Mouse (Mus musculus) intestine, embryonic 14.5 days (tissue): ENCODE data around the gene Smdt1. TPM values are rescaled to one million over a fixed set of nuclear protein-coding genes. Genes with fewer than 3 reads are reported as not detected.
A peak's percentile ranks its signal among the peaks of the same experiment; 100 is the strongest.

Source experiments
- ATAC-seq: fragments of 200-750 bp; cut with Nextera tagmentation; replicated peaks from 2 replicates; pipeline ENCODE4 v1.8.0; 2017; ENCODE audit warnings: low read depth, moderate number of reproducible peaks, moderate TSS enrichment, moderate library complexity; ENCODE audit not compliant: low FRiP score, low TSS enrichment
- DNase-seq: peaks from one replicate; pipeline ENCODE4 v3.0.0-alpha.2; 2018; ENCODE audit warnings: low spot score
- H3K27ac ChIP-seq: fragments of 300-500 bp; sonication (generic); 2 replicates; pipeline ENCODE4 v1.5.1; 2014; ENCODE audit warnings: low read depth, mild to moderate bottlenecking, control low read depth
- H3K27me3 ChIP-seq: fragments of 300-500 bp; sonication (generic); replicated peaks from 2 replicates; pipeline ENCODE4 v1.6.1; 2014; ENCODE audit warnings: low read length, control low read depth; ENCODE audit not compliant: control insufficient read depth, insufficient read depth
- H3K36me3 ChIP-seq: fragments of 300-500 bp; sonication (generic); 2 replicates; pipeline ENCODE4 v1.6.1; 2014; ENCODE audit warnings: low read length, control low read depth; ENCODE audit not compliant: control insufficient read depth, insufficient read depth
- H3K4me1 ChIP-seq: fragments of 300-500 bp; sonication (generic); replicated peaks from 2 replicates; pipeline ENCODE4 v1.6.1; 2014; ENCODE audit warnings: low read length, control low read depth, mixed read lengths; ENCODE audit not compliant: control insufficient read depth, insufficient read depth
- H3K4me2 ChIP-seq: fragments of 300-500 bp; sonication (generic); 2 replicates; pipeline ENCODE4 v1.6.1; 2014; ENCODE audit warnings: low read length
- H3K4me3 ChIP-seq: fragments of 300-500 bp; sonication (generic); 2 replicates; pipeline ENCODE4 v1.5.1; 2014; ENCODE audit warnings: low read depth, low read length, control low read depth, mixed read lengths
- H3K9ac ChIP-seq: fragments of 300-500 bp; sonication (generic); 2 replicates; pipeline ENCODE4 v1.6.1; 2014; ENCODE audit warnings: mild to moderate bottlenecking, low read length
- H3K9me3 ChIP-seq: fragments of 300-500 bp; sonication (generic); 2 replicates; pipeline ENCODE4 v1.6.1; 2016; ENCODE audit warnings: low read length, control low read depth; ENCODE audit not compliant: control insufficient read depth
- WGBS: fragments of 180-500 bp; shearing (Covaris S2); extraction: QIAGEN DNeasy Blood & Tissue Kit; methylation state at CpG from one replicate; pipeline ENCODE4 v1.1.7; 2014; 5-methylcytosine and 5-hydroxymethylcytosine counted together
- polyA plus RNA-seq: library from polyadenylated mRNA; unstranded; fragments of >200 nt; fragmentation: Nextera tagmentation; extraction: Ambion mirVana; gene quantifications from 2 replicates; pipeline ENCODE4 v1.2.1, GENCODE M21; 2014

Gene Smdt1
- polyA plus RNA-seq, 1 experiment from 2014 or later, result 272 TPM

DNA sequence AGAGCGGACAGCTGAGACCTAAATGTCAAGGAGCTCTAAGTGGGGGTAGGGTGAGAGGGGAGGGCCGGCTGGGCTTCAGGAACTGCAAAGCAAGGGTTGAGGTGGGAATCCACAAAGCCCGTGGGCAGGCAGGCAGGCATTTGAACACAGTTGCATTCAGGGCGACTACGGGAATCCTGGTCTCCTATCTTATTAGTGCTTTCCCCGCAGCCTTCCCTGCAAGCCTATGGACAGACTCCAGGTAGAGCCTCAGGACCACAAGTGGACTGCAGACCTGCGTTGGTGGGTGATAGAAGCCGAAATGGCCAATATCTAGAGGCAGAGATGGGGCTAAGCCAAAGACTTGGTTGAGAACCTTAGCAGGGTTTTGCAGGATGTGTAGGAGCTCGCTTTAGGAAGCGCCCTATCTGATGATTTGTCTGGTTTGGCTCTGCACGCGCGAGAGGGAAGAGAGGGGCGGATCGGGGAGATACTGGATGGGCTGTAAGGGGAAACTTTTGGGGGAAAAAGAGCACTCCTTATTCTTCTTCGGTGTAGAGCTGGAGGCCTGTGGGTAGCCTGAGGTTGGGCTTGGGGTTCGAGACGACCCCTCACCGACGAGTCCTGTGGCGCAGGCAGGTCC, 1.8 kb downstream of the Smdt1 start:
- Histone ChIP-seq H3K27me3 (no peaks in the 10 kb centered on the region), H3K9ac (peak overlapping the region; percentile 82), H3K9me3 (no peaks in the 10 kb centered on the region), H3K36me3 (peaks cover 16% of the 10 kb centered on the region), H3K4me1 (peaks cover 23% of the 10 kb centered on the region), H3K4me2 (peak overlapping the region; percentile 72), H3K4me3 (peak overlapping the region; percentile 53), H3K27ac (peak overlapping the region; percentile 88)
- no peak for ATAC-seq
- 34% methylated on average over 21 of the region's 21 CpGs for WGBS
- DNase-seq, result peak; percentile 71

- ATAC-seq, result no peak
- peaks cover 23% of the 10 kb centered on the region for H3K4me1 ChIP-seq
These were observed 2.3 kb downstream of the Smdt1 start for GRCm38 (mm10) chr15:82341036-82341501.

DNA sequence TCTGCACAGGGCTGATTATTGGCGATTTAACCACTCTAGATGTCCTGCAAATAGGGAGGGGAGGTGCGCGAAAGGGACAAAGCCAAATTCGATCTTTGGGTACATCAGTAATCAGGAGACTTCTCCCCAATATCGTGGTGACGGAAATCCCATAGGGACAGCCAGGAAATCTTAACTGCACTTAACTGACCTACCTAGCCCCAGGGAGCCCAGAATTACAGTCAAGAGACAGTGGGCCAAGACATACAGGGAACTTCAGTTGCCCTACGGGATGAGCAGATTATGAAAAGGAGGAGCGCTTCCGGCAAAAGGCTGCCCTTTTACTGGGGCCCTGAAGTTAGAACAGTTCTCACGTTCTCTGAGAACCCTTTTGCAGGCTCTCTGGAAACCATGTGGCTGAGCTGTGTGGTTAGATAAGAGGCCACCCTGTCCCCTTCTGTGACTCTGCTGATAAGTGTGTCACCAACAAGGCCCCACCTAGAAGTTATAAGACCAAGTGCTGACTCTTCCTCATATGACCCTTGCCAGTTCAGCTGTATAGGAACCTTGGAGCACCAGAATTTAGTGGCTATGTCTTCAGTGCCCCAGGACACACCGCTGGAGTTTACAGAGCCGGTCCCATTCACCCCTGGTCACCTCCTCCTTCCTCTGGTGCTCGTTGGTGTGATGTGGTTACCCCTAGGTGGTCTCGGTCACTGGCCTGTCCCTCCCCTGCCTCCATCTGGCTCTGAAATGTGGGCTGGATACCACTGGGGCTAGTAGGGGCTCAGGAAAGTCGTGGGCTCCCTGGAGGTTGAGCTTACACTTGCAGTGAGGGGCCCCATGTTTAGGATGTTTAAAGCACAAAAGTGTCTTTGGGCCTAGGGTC, 3.1 kb downstream of the Smdt1 start:
- ATAC-seq, result no peak

More at GRCm38 (mm10) chr15:82341036-82341501, 2.3 kb downstream of the Smdt1 start:
- Histone ChIP-seq H3K36me3 (peaks cover 11% of the 10 kb centered on the region; the same call in 1 of the 2 replicates), H3K4me3 (peak overlapping the region; percentile 53), H3K9me3 (no peaks in the 10 kb centered on the region), H3K4me2 (peak overlapping the region; percentile 72), H3K9ac (peak overlapping the region; percentile 82), H3K27me3 (no peaks in the 10 kb centered on the region), H3K27ac (peak overlapping the region; percentile 88)
- WGBS, result 2% methylated on average over 35 of the region's 40 CpGs
- DNase-seq, result peak; percentile 83

GRCm38 (mm10) chr15:82342543-82342935, 3.8 kb downstream of the Smdt1 start:
- no peak for DNase-seq
- peak overlapping the region; percentile 72; the same call in 1 of the 2 replicates for H3K4me2 ChIP-seq
- no peak overlapping the region for H3K4me3 ChIP-seq

More for the DNA sequence above, 3.1 kb downstream of the Smdt1 start:
- peak overlapping the region; percentile 88 for H3K27ac ChIP-seq
- H3K9me3 ChIP-seq, result no peaks in the 10 kb centered on the region
- 57% methylated on average over 15 of the region's 15 CpGs for WGBS
- peak; percentile 63 for DNase-seq
- peak overlapping the region; percentile 72 for H3K4me2 ChIP-seq
- H3K4me1 ChIP-seq, result peaks cover 27% of the 10 kb centered on the region
- peaks cover 3% of the 10 kb centered on the region; the same call in 1 of the 2 replicates for H3K36me3 ChIP-seq
- H3K4me3 ChIP-seq, result peak overlapping the region; percentile 53
- H3K9ac ChIP-seq, result peak overlapping the region; percentile 82
- no peaks in the 10 kb centered on the region for H3K27me3 ChIP-seq

GRCm38 (mm10) chr15:82343368-82344287, 4.9 kb downstream of the Smdt1 start:
- ATAC-seq, result no peak
- Histone ChIP-seq H3K4me3 (no peak overlapping the region), H3K27ac (no peak overlapping the region), H3K4me2 (no peak overlapping the region), H3K36me3 (peaks cover 14% of the 10 kb centered on the region), H3K4me1 (peaks cover 28% of the 10 kb centered on the region), H3K9ac (no peak overlapping the region), H3K9me3 (no peaks in the 10 kb centered on the region), H3K27me3 (no peaks in the 10 kb centered on the region)
- 89% methylated on average over 27 of the region's 27 CpGs for WGBS
- no peak for DNase-seq

More at GRCm38 (mm10) chr15:82342543-82342935, 3.8 kb downstream of the Smdt1 start:
- peak overlapping the region; percentile 88; the same call in 1 of the 2 replicates for H3K27ac ChIP-seq
- H3K9ac ChIP-seq, result no peak overlapping the region
- peaks cover 30% of the 10 kb centered on the region for H3K4me1 ChIP-seq
- ATAC-seq, result no peak
- H3K27me3 ChIP-seq, result no peaks in the 10 kb centered on the region
- WGBS, result 78% methylated on average over 5 of the region's 5 CpGs
- H3K9me3 ChIP-seq, result no peaks in the 10 kb centered on the region
- H3K36me3 ChIP-seq, result peaks cover 3% of the 10 kb centered on the region; the same call in 1 of the 2 replicates

GRCm38 (mm10) chr15:82344971-82345370, 6.2 kb downstream of the Smdt1 start:
- 86% methylated on average over 6 of the region's 6 CpGs for WGBS
- no peak for DNase-seq
- H3K4me3 ChIP-seq, result no peak overlapping the region

GRCm38 (mm10) chr15:82345820-82346470, 7.2 kb downstream of the Smdt1 start:
- WGBS, result 0% methylated on average over 51 of the region's 51 CpGs
- H3K4me3 ChIP-seq, result peak overlapping the region; percentile 61
- peak overlapping the region; percentile 82 for H3K27ac ChIP-seq
- H3K4me1 ChIP-seq, result peaks cover 22% of the 10 kb centered on the region
- H3K9ac ChIP-seq, result peak overlapping the region; percentile 66
- no peaks in the 10 kb centered on the region for H3K9me3 ChIP-seq
- peak overlapping the region; percentile 55 for H3K4me2 ChIP-seq
- ATAC-seq, result peak; percentile 97
- no peaks in the 10 kb centered on the region for H3K27me3 ChIP-seq
- peaks cover 37% of the 10 kb centered on the region for H3K36me3 ChIP-seq
- DNase-seq, result peak; percentile 99

More at GRCm38 (mm10) chr15:82344971-82345370, 6.2 kb downstream of the Smdt1 start:
- no peak overlapping the region for H3K4me2 ChIP-seq
- no peak overlapping the region for H3K9ac ChIP-seq
- H3K36me3 ChIP-seq, result peaks cover 27% of the 10 kb centered on the region
- no peak for ATAC-seq
- no peak overlapping the region for H3K27ac ChIP-seq
- no peaks in the 10 kb centered on the region for H3K9me3 ChIP-seq
- no peaks in the 10 kb centered on the region for H3K27me3 ChIP-seq
- peaks cover 26% of the 10 kb centered on the region for H3K4me1 ChIP-seq
